Mouse (Mus musculus) forebrain, embryonic 16.5 days (tissue): ENCODE measurements around the gene Mtfr1l. TPM values are rescaled to one million over a fixed set of nuclear protein-coding genes. Genes with fewer than 3 reads are reported as not detected.

Experiments used
- ATAC-seq: fragments of 200-750 bp; cut with Nextera tagmentation; 2 replicates; pipeline ENCODE4 v1.8.0; 2017; ENCODE audit warnings: mild to moderate bottlenecking, moderate library complexity
- H3K27ac ChIP-seq: fragments of 300-500 bp; sonication (generic); 2 replicates; pipeline ENCODE4 v1.5.1; 2014; ENCODE audit warnings: low read length, control low read depth
- H3K27me3 ChIP-seq: fragments of 300-500 bp; sonication (generic); replicated peaks from 2 replicates; pipeline ENCODE4 v1.6.1; 2014; ENCODE audit warnings: low read length; ENCODE audit not compliant: control insufficient read depth, insufficient read depth
- H3K36me3 ChIP-seq: fragments of 300-500 bp; sonication (generic); 2 replicates; pipeline ENCODE4 v1.6.1; 2014; ENCODE audit not compliant: control insufficient read depth, insufficient read depth
- H3K4me1 ChIP-seq: fragments of 300-500 bp; sonication (generic); replicated peaks from 2 replicates; pipeline ENCODE4 v1.6.1; 2014; ENCODE audit warnings: low read length; ENCODE audit not compliant: control insufficient read depth, insufficient read depth
- H3K4me2 ChIP-seq: fragments of 300-500 bp; sonication (generic); 2 replicates; pipeline ENCODE4 v1.6.1; 2014; ENCODE audit warnings: mild to moderate bottlenecking, low read length, control low read depth
- H3K4me3 ChIP-seq: fragments of 300-500 bp; sonication (generic); replicated peaks from 2 replicates; pipeline ENCODE4 v1.5.1; 2014; ENCODE audit warnings: mild to moderate bottlenecking, low read length, control low read depth
- H3K9ac ChIP-seq: fragments of 300-500 bp; sonication (generic); replicated peaks from 2 replicates; pipeline ENCODE4 v1.6.1; 2014; ENCODE audit warnings: low read depth, low read length, control low read depth
- H3K9me3 ChIP-seq: fragments of 300-500 bp; sonication (generic); 2 replicates; pipeline ENCODE4 v1.6.1; 2016; ENCODE audit warnings: low read length; ENCODE audit not compliant: control insufficient read depth
- WGBS: fragments of 180-500 bp; shearing (Covaris S2); extraction: QIAGEN DNeasy Blood & Tissue Kit; methylation state at CpG from one replicate; pipeline ENCODE4 v1.1.7; 2014; 5-methylcytosine and 5-hydroxymethylcytosine counted together
- polyA plus RNA-seq: library from polyadenylated mRNA; unstranded; fragments of >200 nt; fragmentation: Nextera tagmentation; extraction: Ambion mirVana; gene quantifications from 2 replicates; pipeline ENCODE4 v1.2.1, GENCODE M21; 2015

Gene Mtfr1l
- polyA plus RNA-seq, 1 experiment from 2014 or later = 166 TPM

- H3K4me1 ChIP-seq = no peaks in the 10 kb centered on the region
- 0 out of 2 replicates have a peak, but pooled peaks cover 2% of the 10 kb centered on the region for H3K27me3 ChIP-seq
- no peak overlapping the region for H3K27ac ChIP-seq
- no peak for ATAC-seq
- no peak overlapping the region for H3K9ac ChIP-seq
- H3K4me3 ChIP-seq = no peak overlapping the region
- no peaks in the 10 kb centered on the region for H3K9me3 ChIP-seq
- 87% methylated on average over 5 of the region's 5 CpGs for WGBS
- H3K4me2 ChIP-seq = no peak overlapping the region
- H3K36me3 ChIP-seq = no peaks in the 10 kb centered on the region
Measured at GRCm38 (mm10) chr4:134485151-134485900, 49.9 kb downstream of the Mtfr1l start.

GRCm38 (mm10) chr4:134484231-134484630 is 51.0 kb downstream of the Mtfr1l start:
- no peak for ATAC-seq
- Histone ChIP-seq H3K27me3 (0 out of 2 replicates have a peak, but pooled peaks cover 2% of the 10 kb centered on the region), H3K4me3 (no peak overlapping the region), H3K9me3 (no peaks in the 10 kb centered on the region), H3K27ac (no peak overlapping the region), H3K4me1 (no peaks in the 10 kb centered on the region), H3K4me2 (no peak overlapping the region), H3K36me3 (no peaks in the 10 kb centered on the region), H3K9ac (no peak overlapping the region)
- WGBS = 88% methylated on average over 10 of the region's 10 CpGs

- Histone ChIP-seq H3K4me2 (no peak overlapping the region), H3K4me3 (no peak overlapping the region), H3K27ac (no peak overlapping the region), H3K9me3 (no peaks in the 10 kb centered on the region), H3K36me3 (no peaks in the 10 kb centered on the region), H3K4me1 (no peaks in the 10 kb centered on the region), H3K9ac (0 out of 2 replicates have a peak overlapping the region, but pooled peaks have one; percentile 27), H3K27me3 (0 out of 2 replicates have a peak, but pooled peaks cover 2% of the 10 kb centered on the region)
- 45% methylated on average over 6 of the region's 6 CpGs for WGBS
- ATAC-seq = no peak
Measured at GRCm38 (mm10) chr4:134483696-134484095, 51.5 kb downstream of the Mtfr1l start.

GRCm38 (mm10) chr4:134483078-134483688 is 52.0 kb downstream of the Mtfr1l start:
- 0 out of 2 replicates have a peak, but pooled peaks cover 2% of the 10 kb centered on the region for H3K27me3 ChIP-seq
- H3K9ac ChIP-seq = no peak overlapping the region
- WGBS = 60% methylated on average over 6 of the region's 6 CpGs
- H3K4me3 ChIP-seq = no peak overlapping the region
- H3K36me3 ChIP-seq = no peaks in the 10 kb centered on the region
- no peak overlapping the region for H3K27ac ChIP-seq
- no peaks in the 10 kb centered on the region for H3K9me3 ChIP-seq
- no peak for ATAC-seq
- H3K4me1 ChIP-seq = peaks cover 3% of the 10 kb centered on the region; the same call in 1 of the 2 replicates
- no peak overlapping the region for H3K4me2 ChIP-seq

- H3K9me3 ChIP-seq = no peaks in the 10 kb centered on the region
- no peak overlapping the region for H3K4me2 ChIP-seq
- 0 out of 2 replicates have a peak, but pooled peaks cover 2% of the 10 kb centered on the region for H3K27me3 ChIP-seq
- H3K9ac ChIP-seq = no peak overlapping the region
- no peak overlapping the region for H3K4me3 ChIP-seq
- WGBS = 87% methylated on average over 8 of the region's 8 CpGs
- H3K4me1 ChIP-seq = peaks cover 9% of the 10 kb centered on the region
- ATAC-seq = no peak
- no peak overlapping the region for H3K27ac ChIP-seq
- H3K36me3 ChIP-seq = no peaks in the 10 kb centered on the region
Measured at GRCm38 (mm10) chr4:134482442-134482841, 52.7 kb downstream of the Mtfr1l start.

- peaks cover 9% of the 10 kb centered on the region for H3K4me1 ChIP-seq
- WGBS = 60% methylated on average over 6 of the region's 6 CpGs
Measured at GRCm38 (mm10) chr4:134481270-134481669, 53.9 kb downstream of the Mtfr1l start.

GRCm38 (mm10) chr4:134480864-134481263 is 54.3 kb downstream of the Mtfr1l start:
- no peak overlapping the region for H3K4me2 ChIP-seq
- no peak overlapping the region for H3K4me3 ChIP-seq
- H3K27me3 ChIP-seq = 0 out of 2 replicates have a peak, but pooled peaks cover 2% of the 10 kb centered on the region
- peaks cover 9% of the 10 kb centered on the region for H3K4me1 ChIP-seq
- H3K9me3 ChIP-seq = no peaks in the 10 kb centered on the region
- H3K36me3 ChIP-seq = peaks cover 10% of the 10 kb centered on the region
- ATAC-seq = peak; percentile 11; the same call in 1 of the 2 replicates
- no peak overlapping the region for H3K9ac ChIP-seq
- H3K27ac ChIP-seq = no peak overlapping the region
- 22% methylated on average over 6 of the region's 6 CpGs for WGBS

More at GRCm38 (mm10) chr4:134481270-134481669, 53.9 kb downstream of the Mtfr1l start:
- no peak overlapping the region for H3K9ac ChIP-seq
- no peak overlapping the region for H3K27ac ChIP-seq
- peaks cover 9% of the 10 kb centered on the region for H3K36me3 ChIP-seq
- ATAC-seq = no peak
- no peak overlapping the region for H3K4me3 ChIP-seq
- no peak overlapping the region for H3K4me2 ChIP-seq
- 0 out of 2 replicates have a peak, but pooled peaks cover 2% of the 10 kb centered on the region for H3K27me3 ChIP-seq
- H3K9me3 ChIP-seq = no peaks in the 10 kb centered on the region

- H3K27me3 ChIP-seq = 0 out of 2 replicates have a peak, but pooled peaks cover 2% of the 10 kb centered on the region
- H3K4me2 ChIP-seq = no peak overlapping the region
- peaks cover 13% of the 10 kb centered on the region for H3K4me1 ChIP-seq
- no peaks in the 10 kb centered on the region for H3K9me3 ChIP-seq
- 87% methylated on average over 4 of the region's 4 CpGs for WGBS
- ATAC-seq = no peak
- no peak overlapping the region for H3K27ac ChIP-seq
- H3K4me3 ChIP-seq = no peak overlapping the region
- H3K9ac ChIP-seq = no peak overlapping the region
- peaks cover 21% of the 10 kb centered on the region for H3K36me3 ChIP-seq
Measured at GRCm38 (mm10) chr4:134479839-134480238, 55.3 kb downstream of the Mtfr1l start.

- 0 out of 2 replicates have a peak overlapping the region, but pooled peaks have one; percentile 19 for H3K9ac ChIP-seq
- 5% methylated on average over 9 of the region's 9 CpGs for WGBS
- H3K27me3 ChIP-seq = 0 out of 2 replicates have a peak, but pooled peaks cover 2% of the 10 kb centered on the region
- ATAC-seq = peak; percentile 77
- no peak overlapping the region for H3K4me3 ChIP-seq
- no peaks in the 10 kb centered on the region for H3K9me3 ChIP-seq
- H3K4me2 ChIP-seq = no peak overlapping the region
- peaks cover 26% of the 10 kb centered on the region for H3K4me1 ChIP-seq
- peak overlapping the region; percentile 54 for H3K27ac ChIP-seq
- H3K36me3 ChIP-seq = peaks cover 26% of the 10 kb centered on the region
Measured at GRCm38 (mm10) chr4:134478031-134478430, 57.2 kb downstream of the Mtfr1l start.
